Mouse (Mus musculus): ENCODE data around the gene Pan2. TPM values are rescaled to one million over a fixed set of nuclear protein-coding genes. Genes with fewer than 3 reads are reported as not detected.
A peak's percentile ranks its signal among the peaks of the same experiment; 100 is the strongest.

The Pan2 gene
- total and polyA plus RNA-seq, 3 experiments: 10.6 to 18.5 (median 11.0) TPM

DNA sequence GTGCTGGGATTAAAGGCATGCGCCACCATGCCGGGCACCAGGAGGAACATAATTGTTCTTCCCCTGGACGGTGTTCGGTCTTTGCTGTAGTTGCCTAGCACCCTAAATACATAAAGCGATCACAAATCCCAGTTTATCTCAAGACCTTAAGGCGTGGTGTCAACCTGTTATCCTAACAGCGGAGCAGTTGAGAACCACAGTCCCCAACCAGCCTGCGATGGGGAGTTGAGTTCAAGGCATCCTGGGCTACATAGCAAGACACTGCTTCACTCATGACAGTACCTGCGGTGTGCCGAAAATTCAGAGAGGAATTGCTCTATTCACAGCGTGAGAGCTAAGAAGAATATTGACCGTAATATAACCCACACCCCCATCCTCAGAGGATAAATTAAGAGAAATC is 18.5 kb downstream of the Pan2 start:
- H3K4me3 ChIP-seq (replicated peaks in 1 of 3; ENCODE audit: low read depth in 2 of 3, low read length in 2 of 3, poor library complexity in 1 of 3): peak overlapping the region; percentile 41 to 86 (median 64)
- H3K36me3 ChIP-seq (replicated peaks in 1 of 2; ENCODE audit: control insufficient read depth in 1 of 2, insufficient read depth in 1 of 2, low read length in 1 of 2): peaks cover 43 to 60% of the 10 kb centered on the region in 2 experiments
- dilution Hi-C loops (cut with MboI; ENCODE audit: extremely low pct_ligation_motif_present, extremely low pct_unique_long_range_greater_than_20kb, low sequenced_read_pairs) (no loop called here), in situ Hi-C loops (cut with MboI; ENCODE audit: low pct_ligation_motif_present, low pct_unique_long_range_greater_than_20kb, low sequenced_read_pairs) (no loop called here)
- H3K4me1 ChIP-seq (ENCODE audit: control insufficient read depth in 1 of 2, insufficient read depth in 2 of 2): peaks cover 6 to 15% of the 10 kb centered on the region in 2 experiments
- peaks cover 3% of the 10 kb centered on the region for H3K79me2 ChIP-seq (replicated peaks; ENCODE audit: control insufficient read depth, extremely low read depth, insufficient read depth, poor library complexity, severe bottlenecking)
- TF ChIP-seq CHD1 (IDR thresholded peaks at IDR 0.05; ENCODE audit: low read depth, low read length) (no peak), POLR2AphosphoS2 (IDR thresholded peaks at IDR 0.05; ENCODE audit: low read depth, low read length) (peak; percentile 9; the same call in 1 of the 2 replicates)
- H3K9ac ChIP-seq (ENCODE audit: insufficient read depth, low read depth): peak overlapping the region; percentile 93
- peak overlapping the region; percentile 60 for H3K4me2 ChIP-seq (ENCODE audit: insufficient read depth, low read depth, poor library complexity, severe bottlenecking)
- DNase-seq (ENCODE audit: extremely low read depth): no peak
- H3K9me3 ChIP-seq (replicated peaks; ENCODE audit: low read length): no peaks in the 10 kb centered on the region
- no peaks in the 10 kb centered on the region for H3K27me3 ChIP-seq (replicated peaks)
- no peak overlapping the region; the same call in 1 of the 2 replicates for H3K27ac ChIP-seq (ENCODE audit: insufficient read depth, low read depth)

DNA sequence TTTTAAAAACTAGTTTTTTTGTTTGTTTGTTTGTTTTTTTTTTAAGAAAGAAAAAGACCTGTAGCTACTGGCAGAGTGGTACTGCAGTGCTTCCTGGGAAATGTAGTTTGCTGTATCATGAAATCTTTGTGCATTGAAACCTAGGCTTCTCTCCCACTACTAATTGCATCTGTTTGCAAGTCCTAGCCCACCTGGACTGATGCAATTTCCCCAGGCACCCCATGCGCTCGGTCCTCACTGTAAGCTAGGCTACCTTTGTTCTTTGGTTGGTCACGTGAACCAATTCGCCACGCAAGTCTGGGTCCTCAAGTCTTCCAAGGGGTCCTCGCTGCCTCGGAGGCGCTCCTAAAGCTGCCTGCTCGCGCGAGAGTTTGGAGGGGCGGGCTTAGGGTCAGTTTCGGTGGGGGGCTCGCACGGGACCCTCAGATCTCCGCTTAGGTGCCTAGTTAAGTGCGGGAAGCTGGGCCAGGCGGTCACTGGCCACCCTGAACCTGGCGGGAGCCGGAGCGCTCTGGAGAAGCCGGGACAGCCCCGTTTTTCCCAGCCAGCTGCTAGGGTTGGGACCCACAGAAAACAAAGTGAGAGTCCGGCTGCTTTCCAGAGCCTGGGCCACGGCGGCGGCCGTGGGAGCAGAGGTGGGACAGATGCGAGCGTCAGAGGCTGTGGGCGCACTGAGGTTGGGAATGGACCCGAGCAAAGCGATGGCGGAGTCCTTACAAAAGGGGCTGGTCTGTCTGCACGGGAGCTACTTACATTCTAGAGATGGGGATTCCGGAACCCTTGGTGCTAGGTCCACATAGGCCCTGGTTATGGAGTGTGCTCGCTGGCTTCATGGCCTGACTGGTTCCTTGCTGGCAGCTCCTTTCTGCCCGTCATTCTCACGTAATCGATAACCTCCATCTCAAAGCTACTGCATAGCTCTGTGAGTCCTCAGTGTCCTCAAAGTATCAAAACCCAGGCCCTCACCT is 19.3 kb downstream of the Pan2 start, which contains the start of gene Cnpy2:
Cnpy2 (plus strand) TSS at position 319 of the 968 bp plus-strand sequence.
- dilution Hi-C loops (cut with MboI; ENCODE audit: extremely low pct_ligation_motif_present, extremely low pct_unique_long_range_greater_than_20kb, low sequenced_read_pairs): no loop called here
- Histone ChIP-seq H3K4me2 (ENCODE audit: insufficient read depth, low read depth, poor library complexity, severe bottlenecking) (peak within 1 kb of the TSS; percentile 76), H3K9me3 (replicated peaks; ENCODE audit: low read length) (no peaks in the 10 kb centered on the region)
- TF ChIP-seq ZMIZ1 (IDR thresholded peaks at IDR 0.05; ENCODE audit: low read depth, low read length) (peak; percentile 71), ELF1 (IDR thresholded peaks at IDR 0.05; ENCODE audit: low read depth, low read length) (peak; percentile 26; the same call in 1 of the 2 replicates), JUN (IDR thresholded peaks at IDR 0.05; ENCODE audit: insufficient read depth, low read depth, low read length) (no peak), KAT2A (IDR thresholded peaks at IDR 0.05; ENCODE audit: insufficient replicate concordance, low read length) (peak; percentile 56; the same call in 1 of the 2 replicates), UBTF (IDR thresholded peaks at IDR 0.05; ENCODE audit: low read depth, low read length) (peak; percentile 50; the same call in 1 of the 2 replicates), NELFE (IDR thresholded peaks at IDR 0.05; ENCODE audit: low read depth, low read length) (peak; percentile 68), ZKSCAN1 (IDR thresholded peaks at IDR 0.05; ENCODE audit: borderline replicate concordance, low read depth, low read length) (no peak), EP300 (IDR thresholded peaks at IDR 0.05; ENCODE audit: low read length) (no peak), CHD2 (IDR thresholded peaks at IDR 0.05; ENCODE audit: low read length) (peak; percentile 96), CHD1 (IDR thresholded peaks at IDR 0.05; ENCODE audit: low read depth, low read length) (no peak), SIN3A (IDR thresholded peaks at IDR 0.05; ENCODE audit: low read length) (peak; percentile 88), RCOR1 (conservative IDR thresholded peaks at IDR 0.05; ENCODE audit: low read depth, low read length) (no peak), JUND (conservative IDR thresholded peaks at IDR 0.05; ENCODE audit: low read depth, low read length) (no peak), BHLHE40 (IDR thresholded peaks at IDR 0.05; ENCODE audit: low read depth, low read length) (peak; percentile 96), USF2 (conservative IDR thresholded peaks at IDR 0.05; ENCODE audit: low read depth, low read length) (peak; percentile 85), TBP (conservative IDR thresholded peaks at IDR 0.05; ENCODE audit: low read depth, low read length) (peak; percentile 66; the same call in 1 of the 2 replicates), POLR2A (IDR thresholded peaks at IDR 0.05; ENCODE audit: low read depth, low read length) (peak; percentile 75), ZNF384 (IDR thresholded peaks at IDR 0.05; ENCODE audit: low read depth, low read length) (peak; percentile 64), MYC (IDR thresholded peaks at IDR 0.05; ENCODE audit: low read depth, low read length) (peak; percentile 97), MEF2A (IDR thresholded peaks at IDR 0.05; ENCODE audit: borderline replicate concordance, low read depth, low read length) (no peak; the same call in 1 of the 2 replicates), MAZ (IDR thresholded peaks at IDR 0.05; ENCODE audit: low read depth, low read length) (peak; percentile 25; the same call in 1 of the 2 replicates), ETS1 (conservative IDR thresholded peaks at IDR 0.05; ENCODE audit: low read depth, low read length) (peak; percentile 7; the same call in 1 of the 2 replicates), HCFC1 (IDR thresholded peaks at IDR 0.05; ENCODE audit: low read depth, low read length) (peak; percentile 85), TCF12 (IDR thresholded peaks at IDR 0.05; ENCODE audit: low read depth, low read length) (peak; percentile 67; the same call in 1 of the 2 replicates), NRF1 (IDR thresholded peaks at IDR 0.05; ENCODE audit: low read depth, low read length) (peak; percentile 28; the same call in 1 of the 2 replicates), PAX5 (IDR thresholded peaks at IDR 0.05; ENCODE audit: low read length) (no peak), MXI1 (IDR thresholded peaks at IDR 0.05; ENCODE audit: low read depth, low read length) (peak; percentile 72), ZC3H11A (IDR thresholded peaks at IDR 0.05; ENCODE audit: low read depth, low read length) (no peak)

More for the DNA sequence above, 19.3 kb downstream of the Pan2 start, which contains the start of gene Cnpy2:
- H3K9ac ChIP-seq (ENCODE audit: insufficient read depth, low read depth): peak within 1 kb of the TSS; percentile 93
- in situ Hi-C loops (cut with MboI; ENCODE audit: low pct_ligation_motif_present, low pct_unique_long_range_greater_than_20kb, low sequenced_read_pairs): no loop called here
- peak within 1 kb of the TSS; percentile 64 to 86 (median 78) for H3K4me3 ChIP-seq (replicated peaks in 1 of 3; ENCODE audit: low read depth in 2 of 3, low read length in 2 of 3, poor library complexity in 1 of 3)
- peaks cover 3% of the 10 kb centered on the region for H3K79me2 ChIP-seq (replicated peaks; ENCODE audit: control insufficient read depth, extremely low read depth, insufficient read depth, poor library complexity, severe bottlenecking)
- peaks cover 6 to 15% of the 10 kb centered on the region in 2 experiments for H3K4me1 ChIP-seq (ENCODE audit: control insufficient read depth in 1 of 2, insufficient read depth in 2 of 2)
- peak within 1 kb of the TSS; percentile 47 for H3K27ac ChIP-seq (ENCODE audit: insufficient read depth, low read depth)
- no peaks in the 10 kb centered on the region for H3K27me3 ChIP-seq (replicated peaks)
- peaks cover 47 to 62% of the 10 kb centered on the region in 2 experiments for H3K36me3 ChIP-seq (replicated peaks in 1 of 2; ENCODE audit: control insufficient read depth in 1 of 2, insufficient read depth in 1 of 2, low read length in 1 of 2)
- peak; percentile 91 for DNase-seq (ENCODE audit: extremely low read depth)

Measured in CH12.LX (cell line).